Mouse (Mus musculus) frontal cortex, postnatal 25 days (tissue): ENCODE results near the gene Zfp683.

Experiments
- DNase-seq, 2 experiments: peaks; one replicate each; pipeline ENCODE4 v3.0.0; 2022; ENCODE audit warnings: low spot score in 2 of 2

Gene Zfp683

GRCm38 (mm10) chr4:134091225-134091529 is 37.5 kb downstream of the Zfp683 start:
- no peak for DNase-seq

GRCm38 (mm10) chr4:134092382-134093288 is 39.0 kb downstream of the Zfp683 start:
- peak in 1 of 2 experiments; percentile 34 for DNase-seq

- no peak for DNase-seq
These were observed 40.4 kb downstream of the Zfp683 start for GRCm38 (mm10) chr4:134094004-134094564.

GRCm38 (mm10) chr4:134094923-134095547 is 41.4 kb downstream of the Zfp683 start, which contains the start of gene Cd52:
TSS of gene Cd52 (minus strand) at chr4:134095082.
- no peak for DNase-seq

GRCm38 (mm10) chr4:134096120-134096519 is 42.5 kb downstream of the Zfp683 start:
- DNase-seq, result no peak

GRCm38 (mm10) chr4:134097015-134097608 is 43.5 kb downstream of the Zfp683 start:
- DNase-seq, result no peak

GRCm38 (mm10) chr4:134098628-134099027 is 45.0 kb downstream of the Zfp683 start:
- DNase-seq, result no peak

- no peak for DNase-seq
These were observed 46.6 kb downstream of the Zfp683 start for GRCm38 (mm10) chr4:134100245-134100644.

- DNase-seq, result peak; percentile 79 to 87
These were observed 48.5 kb downstream of the Zfp683 start, which contains the start of gene Ubxn11 for GRCm38 (mm10) chr4:134101979-134102741. TSS of gene Ubxn11 (plus strand) at chr4:134102570.

GRCm38 (mm10) chr4:134102742-134103119 is 49.1 kb downstream of the Zfp683 start:
- no peak for DNase-seq

- DNase-seq, result no peak
These were observed 52.5 kb downstream of the Zfp683 start for GRCm38 (mm10) chr4:134106105-134106504.

- DNase-seq, result peak in 1 of 2 experiments; percentile 45
These were observed 54.1 kb downstream of the Zfp683 start for GRCm38 (mm10) chr4:134107730-134108129.

- DNase-seq, result no peak
These were observed 54.6 kb downstream of the Zfp683 start for GRCm38 (mm10) chr4:134108196-134108595.
